Mouse (Mus musculus) kidney, adult 2 months (tissue): ENCODE data around the gene Exoc3. TPM values are rescaled to one million over a fixed set of nuclear protein-coding genes. Genes with fewer than 3 reads are reported as not detected.

Experiments
- DNase-seq: peaks from one replicate; pipeline ENCODE4 v3.0.0; 2021
- H3K27ac ChIP-seq: fragments of 200-500 bp; 2 replicates; pipeline ENCODE4 v1.5.1; 2012; ENCODE audit warnings: low read depth, low read length, control low read depth, inconsistent platforms; ENCODE audit not compliant: insufficient read depth
- H3K27me3 ChIP-seq: fragments of 200-500 bp; replicated peaks from 2 replicates; pipeline ENCODE4 v1.6.1; 2012; ENCODE audit warnings: mild to moderate bottlenecking, moderate library complexity, low read length, inconsistent platforms; ENCODE audit not compliant: control insufficient read depth, insufficient read depth
- H3K36me3 ChIP-seq: fragments of 200-500 bp; 2 replicates; pipeline ENCODE4 v1.6.1; 2012; ENCODE audit warnings: mild to moderate bottlenecking, moderate library complexity, low read length, inconsistent platforms; ENCODE audit not compliant: control insufficient read depth, insufficient read depth
- H3K4me1 ChIP-seq: fragments of 200-500 bp; 2 replicates; pipeline ENCODE4 v1.6.1; 2011; ENCODE audit warnings: low read length; ENCODE audit not compliant: control insufficient read depth, insufficient read depth
- H3K4me3 ChIP-seq: fragments of 200-500 bp; 2 replicates; pipeline ENCODE4 v1.5.1; 2011; ENCODE audit warnings: mild to moderate bottlenecking, low read depth, low read length, control low read depth; ENCODE audit not compliant: insufficient read depth
- CTCF ChIP-seq: fragments of 200-500 bp; conservative IDR thresholded peaks from 2 replicates; pipeline ENCODE4 v1.5.1; 2011; ENCODE audit warnings: low read depth, mild to moderate bottlenecking, control low read depth, low read length, moderate library complexity, mixed read lengths; ENCODE audit not compliant: insufficient read depth, insufficient read length
- POLR2A ChIP-seq: fragments of 200-500 bp; IDR thresholded peaks from one replicate; pipeline ENCODE4 v1.6.1; 2011; ENCODE audit warnings: low read depth, low read length, control low read depth
- WGBS: fragments of 180-500 bp; shearing (Covaris S2); methylation state at CpG from one replicate; pipeline ENCODE4 v1.1.7; 2018; 5-methylcytosine and 5-hydroxymethylcytosine counted together
- polyA plus RNA-seq: library from polyadenylated mRNA; depleted of rRNA; stranded (reverse); fragments of >200 nt; gene quantifications from 2 replicates; pipeline ENCODE4 v1.2.3, GENCODE M21; 2012

Exoc3 gene
- polyA plus RNA-seq, 1 experiment: 56.4 TPM

DNA sequence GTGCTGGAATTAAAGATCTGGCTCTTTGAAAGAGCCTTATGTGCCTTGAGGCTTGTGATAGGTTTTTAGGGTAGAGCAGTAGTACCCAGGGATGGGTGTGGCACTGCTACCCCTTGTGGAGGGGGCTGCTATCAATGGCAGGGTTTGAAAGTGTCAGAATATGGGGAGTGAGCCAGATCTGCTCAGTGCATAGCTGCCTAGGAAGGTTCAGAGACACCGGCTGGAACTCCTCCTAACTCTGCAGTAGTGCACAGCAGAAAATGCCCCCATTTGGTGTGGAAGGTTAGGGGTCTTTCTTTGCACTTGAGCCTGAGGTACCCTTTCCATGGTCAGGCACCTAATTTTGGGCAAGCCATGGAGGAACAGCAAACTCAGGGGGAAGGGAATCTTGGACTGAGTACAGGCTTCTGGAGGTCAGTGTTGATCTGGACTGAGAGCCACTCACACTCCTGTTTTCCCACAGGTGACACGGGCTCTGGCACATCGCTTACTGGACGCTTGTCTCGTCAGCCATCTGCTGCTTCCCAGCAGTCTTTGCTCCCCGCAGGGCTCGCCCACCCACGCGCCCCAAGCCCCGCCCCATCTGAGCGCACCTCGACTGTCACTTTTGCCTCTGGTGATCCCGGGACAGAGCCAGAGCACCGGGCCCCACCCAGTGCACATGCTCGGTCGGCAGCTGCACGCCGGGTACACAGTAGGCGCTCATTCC, 42.0 kb downstream of the Exoc3 start:
- H3K27ac ChIP-seq: no peak overlapping the region
- TF ChIP-seq POLR2A (no peak), CTCF (no peak)
- 22% methylated on average over 19 of the region's 19 CpGs for WGBS
- DNase-seq: no peak
- H3K4me1 ChIP-seq: no peaks in the 10 kb centered on the region
- peak overlapping the region; percentile 49 for H3K4me3 ChIP-seq
- no peaks in the 10 kb centered on the region for H3K27me3 ChIP-seq
- peaks cover 2% of the 10 kb centered on the region; the same call in 1 of the 2 replicates for H3K36me3 ChIP-seq

GRCm38 (mm10) chr13:74147327-74147726, 61.2 kb downstream of the Exoc3 start:
- WGBS: 73% methylated on average over 2 of the region's 2 CpGs

GRCm38 (mm10) chr13:74145983-74146622, 62.4 kb downstream of the Exoc3 start:
- no peak overlapping the region for H3K4me3 ChIP-seq
- peaks cover 39% of the 10 kb centered on the region for H3K4me1 ChIP-seq
- TF ChIP-seq POLR2A: no peak
- no peak for TF ChIP-seq CTCF
- WGBS: 50% methylated on average over 3 of the region's 3 CpGs
- no peak for DNase-seq
- no peaks in the 10 kb centered on the region; the same call in 1 of the 2 replicates for H3K36me3 ChIP-seq
- peak overlapping the region; percentile 29 for H3K27ac ChIP-seq
- no peaks in the 10 kb centered on the region for H3K27me3 ChIP-seq

More at GRCm38 (mm10) chr13:74147327-74147726, 61.2 kb downstream of the Exoc3 start:
- H3K27ac ChIP-seq: no peak overlapping the region
- H3K27me3 ChIP-seq: no peaks in the 10 kb centered on the region
- peaks cover 39% of the 10 kb centered on the region for H3K4me1 ChIP-seq
- no peak for DNase-seq
- TF ChIP-seq POLR2A (no peak), CTCF (no peak)
- H3K4me3 ChIP-seq: no peak overlapping the region
- H3K36me3 ChIP-seq: no peaks in the 10 kb centered on the region; the same call in 1 of the 2 replicates

DNA sequence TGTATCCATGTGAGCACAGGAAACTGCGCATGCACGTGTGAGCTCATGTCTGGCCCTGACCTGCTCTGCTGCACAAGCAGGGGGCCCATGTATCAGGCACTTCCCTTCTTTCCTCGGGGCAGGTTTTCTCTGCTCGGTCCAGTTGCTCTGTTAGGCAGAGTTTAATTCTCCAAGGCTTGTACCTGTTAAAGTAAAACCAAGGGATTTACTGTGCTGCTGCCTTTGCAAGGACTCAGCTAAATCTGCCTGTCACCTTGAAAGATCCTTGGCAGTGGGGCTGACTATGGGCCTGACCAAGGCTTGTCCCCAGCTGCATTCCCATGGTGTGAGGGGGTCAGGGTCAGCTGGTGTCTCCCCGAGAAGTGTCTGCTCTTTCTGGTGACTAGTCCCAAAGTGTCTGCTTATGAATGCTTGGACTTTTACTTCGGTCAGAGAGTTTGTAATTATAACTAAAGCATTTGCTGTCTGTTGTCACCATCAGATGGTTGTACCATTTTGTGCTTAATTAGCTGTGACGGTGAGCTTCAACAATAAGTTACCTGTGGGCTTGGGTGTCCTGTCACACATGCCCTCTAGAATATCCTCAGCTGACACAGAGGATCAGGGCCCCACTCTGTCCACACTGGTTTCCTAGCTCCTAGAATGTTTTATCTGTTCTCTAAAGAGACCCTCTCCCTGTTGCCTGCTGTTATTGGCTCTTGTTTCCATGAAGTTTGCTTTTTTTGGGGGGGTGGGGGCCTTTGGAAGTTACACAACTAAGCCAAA, 64.2 kb downstream of the Exoc3 start:
- Histone ChIP-seq H3K27ac (peak overlapping the region; percentile 98), H3K27me3 (no peaks in the 10 kb centered on the region), H3K36me3 (no peaks in the 10 kb centered on the region; the same call in 1 of the 2 replicates), H3K4me1 (peaks cover 53% of the 10 kb centered on the region), H3K4me3 (no peak overlapping the region)
- DNase-seq: peak; percentile 92
- TF ChIP-seq CTCF: no peak
- TF ChIP-seq POLR2A: no peak
- WGBS: 27% methylated on average over 7 of the region's 7 CpGs

GRCm38 (mm10) chr13:74143282-74143681, 65.2 kb downstream of the Exoc3 start:
- H3K27me3 ChIP-seq: no peaks in the 10 kb centered on the region
- DNase-seq: peak; percentile 73
- no peak overlapping the region for H3K4me3 ChIP-seq
- H3K36me3 ChIP-seq: no peaks in the 10 kb centered on the region; the same call in 1 of the 2 replicates
- H3K27ac ChIP-seq: peak overlapping the region; percentile 96
- TF ChIP-seq CTCF: no peak
- TF ChIP-seq POLR2A: no peak
- 44% methylated on average over 3 of the region's 3 CpGs for WGBS
- peaks cover 56% of the 10 kb centered on the region for H3K4me1 ChIP-seq

GRCm38 (mm10) chr13:74140793-74141192, 67.7 kb downstream of the Exoc3 start:
- H3K27me3 ChIP-seq: no peaks in the 10 kb centered on the region
- TF ChIP-seq POLR2A (no peak), CTCF (no peak)
- 62% methylated on average over 6 of the region's 6 CpGs for WGBS
- DNase-seq: peak; percentile 84
- H3K27ac ChIP-seq: peak overlapping the region; percentile 61
- H3K4me1 ChIP-seq: peaks cover 48% of the 10 kb centered on the region
- no peak overlapping the region for H3K4me3 ChIP-seq
- H3K36me3 ChIP-seq: no peaks in the 10 kb centered on the region
